Mouse (Mus musculus) kidney, postnatal 0 days (tissue): ENCODE results near the gene Taok2. TPM values are rescaled to one million over a fixed set of nuclear protein-coding genes. Genes with fewer than 3 reads are reported as not detected.

ENCODE experiments used
- ATAC-seq: fragments of 200-750 bp; cut with Nextera tagmentation; replicated peaks from 2 replicates; pipeline ENCODE4 v1.8.0; 2017; ENCODE audit warnings: low read depth, moderate number of reproducible peaks, moderate TSS enrichment, moderate library complexity; ENCODE audit not compliant: low FRiP score
- DNase-seq: peaks from one replicate; pipeline ENCODE4 v3.0.0-alpha.2; 2016; ENCODE audit warnings: low spot score
- H3K27ac ChIP-seq: fragments of 300-500 bp; sonication (generic); 2 replicates; pipeline ENCODE4 v1.5.1; 2014; ENCODE audit warnings: mild to moderate bottlenecking
- H3K27me3 ChIP-seq: fragments of 300-500 bp; sonication (generic); 2 replicates; pipeline ENCODE4 v1.6.1; 2014; ENCODE audit warnings: low read length, mixed read lengths; ENCODE audit not compliant: insufficient read depth
- H3K36me3 ChIP-seq: fragments of 300-500 bp; sonication (generic); 2 replicates; pipeline ENCODE4 v1.6.1; 2014; ENCODE audit warnings: low read length, mixed read lengths; ENCODE audit not compliant: insufficient read depth
- H3K4me1 ChIP-seq: fragments of 300-500 bp; sonication (generic); replicated peaks from 2 replicates; pipeline ENCODE4 v1.6.1; 2014; ENCODE audit warnings: antibody characterized with exemption, low read length, mixed read lengths; ENCODE audit not compliant: insufficient read depth
- H3K4me2 ChIP-seq: fragments of 300-500 bp; sonication (generic); 2 replicates; pipeline ENCODE4 v1.6.1; 2014; ENCODE audit warnings: mild to moderate bottlenecking, low read length, moderate library complexity, mixed read lengths
- H3K4me3 ChIP-seq: fragments of 300-500 bp; sonication (generic); replicated peaks from 2 replicates; pipeline ENCODE4 v1.5.1; 2014; ENCODE audit warnings: low read depth, low read length
- H3K9ac ChIP-seq: fragments of 300-500 bp; sonication (generic); 2 replicates; pipeline ENCODE4 v1.6.1; 2014; ENCODE audit warnings: low read depth, low read length
- H3K9me3 ChIP-seq: fragments of 300-500 bp; sonication (generic); replicated peaks from 2 replicates; pipeline ENCODE4 v1.6.1; 2016; ENCODE audit warnings: low read length, inconsistent platforms, mixed read lengths
- CTCF ChIP-seq: IDR thresholded peaks from 2 replicates; pipeline ENCODE4 v1.5.1; 2016; ENCODE audit warnings: antibody characterized with exemption, low read depth, mild to moderate bottlenecking, moderate library complexity
- WGBS: fragments of 180-500 bp; shearing (Covaris S2); extraction: QIAGEN DNeasy Blood & Tissue Kit; methylation state at CpG from one replicate; pipeline ENCODE4 v1.1.7; 2014; 5-methylcytosine and 5-hydroxymethylcytosine counted together
- polyA plus RNA-seq: library from polyadenylated mRNA; unstranded; fragments of >200 nt; fragmentation: Nextera tagmentation; extraction: Ambion mirVana; gene quantifications from 2 replicates; pipeline ENCODE4 v1.2.1, GENCODE M21; 2015

Taok2 gene
- polyA plus RNA-seq, 1 experiment from 2014 or later, result 26.2 TPM

DNA sequence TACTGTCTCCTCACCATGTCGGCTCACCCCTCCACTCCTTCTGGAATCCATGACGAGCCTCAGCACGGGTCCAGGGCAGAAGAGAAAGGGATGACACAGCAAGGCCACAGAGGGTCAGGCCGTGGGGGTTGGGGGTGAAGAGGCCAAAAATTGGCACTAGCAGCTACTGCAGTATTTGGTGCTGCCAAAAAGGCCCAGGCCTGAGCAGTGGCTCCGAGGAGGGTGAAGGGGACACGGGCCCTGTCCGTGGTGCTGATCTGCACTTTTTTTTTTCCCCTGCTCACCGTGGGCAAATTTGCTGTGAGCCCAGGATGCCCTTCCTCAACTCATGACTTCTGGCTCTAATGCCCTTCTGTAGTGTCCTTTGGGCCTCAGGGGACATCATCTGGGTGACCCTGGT, 59.1 kb downstream of the Taok2 start:
- whole genome bisulfite sequencing, result 21% methylated on average over 8 of the region's 8 CpGs
- TF ChIP-seq CTCF, result no peak
- no peak for DNase-seq
- no peaks in the 10 kb centered on the region for H3K27me3 ChIP-seq
- H3K36me3 ChIP-seq, result no peaks in the 10 kb centered on the region
- H3K4me2 ChIP-seq, result no peak overlapping the region
- no peak overlapping the region for H3K27ac ChIP-seq
- no peak overlapping the region for H3K4me3 ChIP-seq
- ATAC-seq, result no peak
- H3K4me1 ChIP-seq, result peaks cover 4% of the 10 kb centered on the region; the same call in 1 of the 2 replicates
- H3K9me3 ChIP-seq, result no peaks in the 10 kb centered on the region
- no peak overlapping the region for H3K9ac ChIP-seq

DNA sequence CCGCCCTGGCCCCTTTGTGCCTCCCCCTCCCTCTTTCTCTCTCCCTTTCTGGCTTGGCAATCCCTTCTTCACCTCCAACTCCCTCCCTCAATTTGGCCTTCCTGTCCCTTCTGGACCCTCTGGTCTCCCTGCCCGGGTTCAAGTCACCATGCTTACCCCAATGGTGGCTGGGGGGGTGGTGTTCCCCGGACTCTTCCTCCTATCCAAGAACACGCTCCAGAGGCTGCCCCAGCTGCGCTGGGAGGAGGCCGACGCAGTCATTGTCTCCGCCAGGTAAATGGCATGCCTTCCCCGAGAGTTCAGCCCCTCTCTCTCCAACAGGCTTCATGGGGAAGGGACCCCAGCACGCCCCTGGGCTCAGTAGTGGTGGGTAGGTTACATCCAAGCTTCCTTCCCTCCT, 60.6 kb downstream of the Taok2 start:
- H3K4me1 ChIP-seq, result peaks cover 4% of the 10 kb centered on the region; the same call in 1 of the 2 replicates
- H3K9me3 ChIP-seq, result no peaks in the 10 kb centered on the region
- H3K4me3 ChIP-seq, result no peak overlapping the region
- DNase-seq (no peak), ATAC-seq (no peak)
- no peaks in the 10 kb centered on the region for H3K27me3 ChIP-seq
- H3K4me2 ChIP-seq, result no peak overlapping the region
- H3K36me3 ChIP-seq, result no peaks in the 10 kb centered on the region
- H3K9ac ChIP-seq, result no peak overlapping the region
- 14% methylated on average over 10 of the region's 10 CpGs for WGBS
- TF ChIP-seq CTCF, result no peak
- no peak overlapping the region for H3K27ac ChIP-seq

DNA sequence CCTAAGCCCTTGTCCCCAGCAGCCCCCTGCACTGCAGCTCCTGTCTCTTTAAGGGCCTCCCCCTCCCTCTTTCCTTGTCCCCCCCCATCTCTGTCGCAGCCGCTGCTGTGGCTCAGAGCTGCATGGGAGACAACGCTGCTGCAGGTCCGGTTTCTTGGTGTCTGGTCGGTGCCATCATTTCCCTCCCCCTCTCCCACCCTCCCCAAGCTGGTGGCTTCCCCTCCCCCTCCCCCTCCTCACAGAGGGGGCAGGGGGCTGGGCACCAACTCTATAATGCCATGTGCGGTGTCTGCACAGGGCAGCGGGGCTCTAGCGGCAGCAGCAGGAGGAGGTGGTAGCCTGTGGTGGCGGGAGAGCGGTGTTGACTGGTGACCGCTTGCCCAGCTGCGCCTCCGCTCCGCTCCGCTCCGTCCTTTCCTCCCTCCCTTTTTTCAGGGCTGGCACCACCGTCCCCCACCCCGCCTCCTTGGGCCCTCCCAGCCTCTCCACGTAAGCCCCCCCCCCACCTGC, 61.2 kb downstream of the Taok2 start:
- DNase-seq (no peak), ATAC-seq (0 out of 2 replicates have a peak, but pooled peaks have one; percentile 9)
- Histone ChIP-seq H3K4me3 (no peak overlapping the region), H3K9me3 (no peaks in the 10 kb centered on the region), H3K36me3 (no peaks in the 10 kb centered on the region), H3K4me2 (peak overlapping the region; percentile 51), H3K4me1 (peaks cover 4% of the 10 kb centered on the region; the same call in 1 of the 2 replicates), H3K27me3 (no peaks in the 10 kb centered on the region), H3K27ac (no peak overlapping the region), H3K9ac (no peak overlapping the region)
- no peak for TF ChIP-seq CTCF
- 1% methylated on average over 12 of the region's 19 CpGs for WGBS

DNA sequence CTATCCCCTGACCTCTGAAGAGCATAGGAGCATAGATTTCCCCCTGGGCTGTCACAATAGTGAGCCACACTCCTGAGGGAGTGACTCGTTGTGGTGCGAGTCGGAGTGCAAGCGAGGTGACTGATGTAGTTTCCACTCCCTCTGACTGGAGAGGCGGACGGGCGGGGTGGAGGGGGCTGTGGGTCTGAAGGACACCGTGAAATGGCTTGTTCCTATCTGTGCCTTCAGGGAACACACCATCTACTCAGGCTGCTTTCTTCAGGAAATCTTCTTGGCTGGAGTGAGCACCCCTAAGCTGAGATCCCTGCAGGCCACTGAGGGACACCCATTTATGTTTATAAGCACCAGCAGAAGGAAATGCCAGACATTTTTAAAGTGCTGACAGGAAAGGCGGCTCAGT, 61.8 kb downstream of the Taok2 start:
- Histone ChIP-seq H3K4me1 (peaks cover 4% of the 10 kb centered on the region; the same call in 1 of the 2 replicates), H3K9me3 (no peaks in the 10 kb centered on the region), H3K4me2 (peak overlapping the region; percentile 51), H3K4me3 (no peak overlapping the region), H3K36me3 (no peaks in the 10 kb centered on the region), H3K27me3 (no peaks in the 10 kb centered on the region), H3K27ac (no peak overlapping the region), H3K9ac (no peak overlapping the region)
- no peak for TF ChIP-seq CTCF
- 20% methylated on average over 9 of the region's 9 CpGs for WGBS
- ATAC-seq (no peak), DNase-seq (no peak)

DNA sequence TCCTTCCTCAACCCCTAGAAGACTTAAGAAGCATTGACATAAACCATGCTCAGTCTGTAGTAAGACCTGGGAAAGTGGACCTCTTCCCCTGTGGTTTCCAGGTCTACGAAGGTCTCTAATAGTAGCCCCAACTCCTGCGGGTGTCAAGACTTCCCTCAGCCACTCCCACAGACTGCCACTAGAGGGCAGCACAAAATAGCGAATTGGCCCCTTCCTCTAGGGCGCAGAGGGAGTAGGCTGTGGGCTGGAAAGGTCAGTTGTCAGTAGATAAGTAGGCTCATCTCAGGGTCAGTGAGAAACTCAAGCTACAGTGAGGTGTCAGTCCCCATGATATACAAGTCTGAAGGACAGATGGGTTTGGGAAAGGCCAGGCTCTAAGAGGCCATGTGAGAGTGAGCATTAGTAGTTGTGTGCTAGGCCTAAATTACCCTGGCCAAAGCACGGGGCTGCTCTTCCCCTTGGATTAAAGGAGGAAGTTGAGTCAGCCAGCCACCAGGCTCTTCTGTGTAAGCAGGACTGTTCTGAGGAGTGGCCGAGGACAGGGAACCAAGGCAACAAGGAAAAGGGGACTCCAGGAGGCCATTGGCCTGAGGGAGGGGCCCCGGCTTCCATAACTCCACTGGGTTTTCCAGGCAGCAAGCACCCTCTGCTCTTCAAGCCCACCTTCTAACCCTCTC, 62.5 kb downstream of the Taok2 start:
- H3K27me3 ChIP-seq, result no peaks in the 10 kb centered on the region
- peaks cover 4% of the 10 kb centered on the region; the same call in 1 of the 2 replicates for H3K4me1 ChIP-seq

DNA sequence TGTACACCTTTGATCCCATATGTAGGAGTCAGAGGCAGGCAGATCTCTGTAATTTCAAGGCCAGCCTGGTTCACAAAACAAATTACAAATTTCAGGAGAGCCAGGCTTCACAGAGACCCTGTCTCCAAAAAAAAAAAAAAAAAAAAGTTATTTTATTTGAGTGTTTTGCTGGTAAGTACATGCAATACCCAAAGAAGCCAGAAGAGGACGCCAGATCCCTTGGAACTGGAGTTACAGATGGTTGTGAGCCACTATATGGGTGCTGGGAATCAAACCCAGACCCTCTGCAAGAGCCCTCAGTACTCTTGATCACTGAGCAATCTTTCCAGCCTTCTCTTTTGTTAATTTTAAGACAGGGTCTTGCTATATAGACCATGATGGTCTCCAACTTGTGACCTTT, 65.7 kb downstream of the Taok2 start:
- no peak overlapping the region for H3K9ac ChIP-seq
- no peaks in the 10 kb centered on the region for H3K9me3 ChIP-seq
- peak; percentile 22; the same call in 1 of the 2 replicates for TF ChIP-seq CTCF
- no peaks in the 10 kb centered on the region for H3K36me3 ChIP-seq
- WGBS, result 25% methylated on average over 1 of the region's 1 CpGs
- H3K27ac ChIP-seq, result no peak overlapping the region
- no peaks in the 10 kb centered on the region for H3K27me3 ChIP-seq
- ATAC-seq, result no peak
- peaks cover 4% of the 10 kb centered on the region; the same call in 1 of the 2 replicates for H3K4me1 ChIP-seq
- DNase-seq, result no peak
- no peak overlapping the region for H3K4me3 ChIP-seq
- H3K4me2 ChIP-seq, result no peak overlapping the region

More for the DNA sequence above, 62.5 kb downstream of the Taok2 start:
- Histone ChIP-seq H3K4me2 (no peak overlapping the region), H3K36me3 (no peaks in the 10 kb centered on the region), H3K9ac (no peak overlapping the region), H3K4me3 (no peak overlapping the region), H3K27ac (no peak overlapping the region), H3K9me3 (no peaks in the 10 kb centered on the region)
- no peak for ATAC-seq
- peak; percentile 98 for TF ChIP-seq CTCF
- WGBS, result 29% methylated on average over 7 of the region's 7 CpGs
- peak; percentile 86 for DNase-seq

DNA sequence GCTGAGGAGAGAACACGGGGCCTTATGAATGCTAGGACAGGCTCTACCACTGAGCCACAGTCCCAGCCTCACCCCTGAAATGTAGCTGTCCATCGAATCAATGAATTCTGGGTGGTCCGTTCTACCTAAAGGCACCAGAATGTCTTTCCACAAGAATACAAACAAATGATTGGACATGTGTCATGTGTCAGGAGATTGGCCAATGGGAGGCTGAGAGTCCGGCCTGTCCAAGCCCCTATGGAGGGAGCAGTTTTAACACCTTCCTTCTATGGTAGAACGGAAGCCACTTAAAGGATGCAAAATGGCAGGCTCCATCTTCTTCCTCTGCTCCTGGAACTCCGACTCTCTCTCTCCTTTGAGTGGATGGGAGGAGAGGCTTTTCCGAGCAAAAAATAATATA, 66.9 kb downstream of the Taok2 start:
- H3K27ac ChIP-seq, result no peak overlapping the region
- TF ChIP-seq CTCF, result no peak
- H3K9ac ChIP-seq, result no peak overlapping the region
- H3K4me2 ChIP-seq, result no peak overlapping the region
- H3K4me1 ChIP-seq, result no peaks in the 10 kb centered on the region
- DNase-seq, result no peak
- H3K4me3 ChIP-seq, result no peak overlapping the region
- H3K27me3 ChIP-seq, result no peaks in the 10 kb centered on the region
- 81% methylated on average over 7 of the region's 7 CpGs for WGBS
- ATAC-seq, result no peak
- H3K36me3 ChIP-seq, result no peaks in the 10 kb centered on the region
- H3K9me3 ChIP-seq, result no peaks in the 10 kb centered on the region
